Comparison of ENCODE assay signal across 23 mouse cellular contexts in genomic region chr8:109079223-109079622, GRCm38 (mm10).
A peak's percentile ranks its signal among the peaks of the same experiment; 100 is the strongest.
DNase-seq lines count a peak whose midpoint lies in the region; ATAC-seq lines count a peak whose summit lies in the region.
"Had no signal": no experiment of that assay in that cellular context is flagged by ENCODE, and none has a peak within 500 bp of the region (broad histone marks: within the 10 kb centered on the region; RNA-seq: fewer than 3 reads in every experiment).

No protein-coding gene starts in this region.

- H3K9ac ChIP-seq in kidney, embryonic 16.5 days (replicated peaks; ENCODE audit: low read length): no peak overlapping the region
- H3K9ac ChIP-seq in forebrain, embryonic 11.5 days (ENCODE audit: low read length): no peak overlapping the region
- H3K9ac ChIP-seq: embryonic facial prominence, embryonic 13.5 days; forebrain, embryonic 15.5 days; heart, embryonic 15.5 days; liver, embryonic 14.5 days had no signal

- no peaks in the 10 kb centered on the region for H3K36me3 ChIP-seq in kidney, embryonic 16.5 days (ENCODE audit: insufficient read depth, low read length)
- H3K36me3 ChIP-seq in forebrain, embryonic 11.5 days (ENCODE audit: control insufficient read depth, insufficient read depth, low read length): no peaks in the 10 kb centered on the region
- H3K36me3 ChIP-seq: embryonic facial prominence, embryonic 13.5 days; forebrain, embryonic 15.5 days; heart, embryonic 15.5 days had no signal

- H3K27ac ChIP-seq in kidney, embryonic 16.5 days (ENCODE audit: low read length): no peak overlapping the region
- H3K27ac ChIP-seq in forebrain, embryonic 11.5 days (ENCODE audit: low read depth, low read length): no peak overlapping the region
- H3K27ac ChIP-seq: embryonic facial prominence, embryonic 13.5 days; forebrain, embryonic 15.5 days; heart, embryonic 15.5 days; liver, embryonic 14.5 days; stomach, postnatal 0 days had no signal

- peaks cover 10% of the 10 kb centered on the region; the same call in 1 of the 2 replicates for H3K9me3 ChIP-seq in kidney, embryonic 16.5 days (ENCODE audit: low read length)
- H3K9me3 ChIP-seq in forebrain, embryonic 11.5 days (ENCODE audit: control insufficient read depth, low read length): no peaks in the 10 kb centered on the region; the same call in 1 of the 2 replicates
- H3K9me3 ChIP-seq: forebrain, embryonic 15.5 days; heart, embryonic 15.5 days had no signal

- no peak overlapping the region for H3K4me2 ChIP-seq in kidney, embryonic 16.5 days (replicated peaks; ENCODE audit: low read depth, low read length)
- no peak overlapping the region for H3K4me2 ChIP-seq in forebrain, embryonic 11.5 days (ENCODE audit: low read depth, low read length, severe bottlenecking)
- H3K4me2 ChIP-seq: embryonic facial prominence, embryonic 13.5 days; forebrain, embryonic 15.5 days; heart, embryonic 15.5 days had no signal

- H3K4me1 ChIP-seq in kidney, embryonic 16.5 days (ENCODE audit: insufficient read depth, low read length): no peaks in the 10 kb centered on the region
- no peaks in the 10 kb centered on the region for H3K4me1 ChIP-seq in forebrain, embryonic 11.5 days (replicated peaks; ENCODE audit: control insufficient read depth, insufficient read depth, low read length)

- no peaks in the 10 kb centered on the region for H3K27me3 ChIP-seq in kidney, embryonic 16.5 days (ENCODE audit: insufficient read depth, low read length)
- H3K27me3 ChIP-seq in forebrain, embryonic 11.5 days (ENCODE audit: control insufficient read depth, insufficient read depth, low read length): no peaks in the 10 kb centered on the region
- H3K27me3 ChIP-seq: embryonic facial prominence, embryonic 13.5 days; forebrain, embryonic 15.5 days; heart, embryonic 15.5 days; Patski had no signal

- H3K4me3 ChIP-seq in kidney, embryonic 16.5 days (ENCODE audit: low read length): no peak overlapping the region
- H3K4me3 ChIP-seq in forebrain, embryonic 11.5 days (ENCODE audit: low read depth, low read length): no peak overlapping the region
- H3K4me3 ChIP-seq: embryonic facial prominence, embryonic 13.5 days; forebrain, embryonic 15.5 days; heart, embryonic 15.5 days had no signal

- ATAC-seq in kidney, embryonic 16.5 days (ENCODE audit: low FRiP score, low TSS enrichment): no peak
- no peak for ATAC-seq in forebrain, embryonic 11.5 days (replicated peaks; ENCODE audit: low FRiP score)
- ATAC-seq: forebrain, embryonic 15.5 days; hindbrain, embryonic 16.5 days; lung, postnatal 0 days; midbrain, embryonic 16.5 days; Patski had no signal

- WGBS in kidney, embryonic 16.5 days: 39% methylated on average over 6 of the region's 6 CpGs
- 73% methylated on average over 6 of the region's 6 CpGs for WGBS in forebrain, embryonic 11.5 days

- DNase-seq in kidney, adult 18-20 months: peak; percentile 8
- DNase-seq in ES-CJ7 (ENCODE audit: low read depth, low spot score): peak; percentile 70
- peak; percentile 27 for DNase-seq in embryo, embryonic 10.5 days (ENCODE audit: low spot score)
- DNase-seq in kidney, postnatal 36 days: peak; percentile 28 to 47
- DNase-seq in layer of hippocampus, postnatal 36 days: no peak
- DNase-seq in forebrain, embryonic 11.5 days (ENCODE audit: low spot score): no peak
- no peak for DNase-seq in thymus, postnatal 10 days (ENCODE audit: low spot score in 2 of 2)
- DNase-seq: cerebellum, adult 18-20 months; cerebellum, postnatal 25 days; gastrocnemius, postnatal 25 days; heart, postnatal 4 days; right cerebral cortex, postnatal 4 days; thymus, postnatal 14 days had no signal

Comparison
In these comparisons a context has a peak if more than half of its experiments do, and no peak if none do; other contexts are left out.
1. DNase-seq: peak in kidney, adult 18-20 months (single experiment), ES-CJ7 (single experiment), embryo, embryonic 10.5 days (single experiment) and kidney, postnatal 36 days (2 of 2); none in layer of hippocampus, postnatal 36 days (0 of 2), forebrain, embryonic 11.5 days (single experiment) and thymus, postnatal 10 days (0 of 2).